Mouse (Mus musculus) bone marrow, adult 2 months (tissue): ENCODE data around the gene Nr3c2. TPM values are rescaled to one million over a fixed set of nuclear protein-coding genes. Genes with fewer than 3 reads are reported as not detected.

Experiments used
- H3K27ac ChIP-seq: fragments of 200-500 bp; 2 replicates; pipeline ENCODE4 v1.5.1; 2012; ENCODE audit warnings: low read depth, mild to moderate bottlenecking, control low read depth, inconsistent platforms, low read length; ENCODE audit not compliant: control insufficient read depth, poor library complexity, insufficient read depth
- H3K4me1 ChIP-seq: fragments of 200-500 bp; 2 replicates; pipeline ENCODE4 v1.6.1; 2011; ENCODE audit warnings: low read length; ENCODE audit not compliant: control insufficient read depth, insufficient read depth
- H3K4me3 ChIP-seq: fragments of 200-500 bp; replicated peaks from 2 replicates; pipeline ENCODE3; 2011; ENCODE audit warnings: mild to moderate bottlenecking, low read depth, low read length, control low read depth; ENCODE audit not compliant: control insufficient read depth
- CTCF ChIP-seq: fragments of 200-500 bp; IDR thresholded peaks from 2 replicates; pipeline ENCODE4 v1.5.1; 2011; ENCODE audit warnings: low read length, control low read depth; ENCODE audit not compliant: control insufficient read depth, insufficient read depth
- POLR2A ChIP-seq: fragments of 200-500 bp; IDR thresholded peaks from 2 replicates; pipeline ENCODE4 v1.6.1; 2011; ENCODE audit warnings: low read depth, mild to moderate bottlenecking, control low read depth, low read length, borderline replicate concordance; ENCODE audit not compliant: control insufficient read depth
- WGBS: fragments of 180-500 bp; shearing (Covaris S2); methylation state at CpG from one replicate; pipeline ENCODE4 v1.1.7; 2018; 5-methylcytosine and 5-hydroxymethylcytosine counted together
- polyA plus RNA-seq: library from polyadenylated mRNA; stranded (reverse); fragments of >200 nt; gene quantifications from 2 replicates; pipeline ENCODE4 v1.2.4, GENCODE M21; 2011; ENCODE audit warnings: low replicate concordance; ENCODE audit not compliant: missing spikeins, insufficient read depth, insufficient read length

Gene Nr3c2
- polyA plus RNA-seq, 1 experiment, result 0.62 TPM

DNA sequence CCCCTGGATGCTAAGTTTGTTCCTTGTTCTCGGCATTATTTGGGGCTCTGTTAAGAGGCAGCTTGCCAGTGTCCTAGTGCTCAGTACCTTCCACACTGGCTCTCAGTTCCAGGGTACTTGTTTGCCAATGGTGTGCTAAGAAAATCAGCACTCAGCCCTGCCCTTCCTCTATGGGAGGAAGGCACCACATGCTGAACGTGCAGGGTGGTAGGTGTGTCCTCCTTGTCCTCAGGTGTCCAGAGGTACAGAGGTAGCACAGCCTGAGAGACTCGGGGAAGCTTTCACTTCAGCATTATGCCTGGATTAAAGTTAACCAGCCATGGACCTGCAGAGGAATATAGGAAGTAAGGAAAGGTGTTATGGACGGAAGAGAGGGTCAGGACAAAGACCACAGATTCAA is 99.0 kb downstream of the Nr3c2 start:
- Histone ChIP-seq H3K27ac (no peak overlapping the region), H3K4me1 (no peaks in the 10 kb centered on the region), H3K4me3 (no peak overlapping the region)
- WGBS, result 65% methylated on average over 4 of the region's 4 CpGs
- TF ChIP-seq CTCF (no peak), POLR2A (no peak)

DNA sequence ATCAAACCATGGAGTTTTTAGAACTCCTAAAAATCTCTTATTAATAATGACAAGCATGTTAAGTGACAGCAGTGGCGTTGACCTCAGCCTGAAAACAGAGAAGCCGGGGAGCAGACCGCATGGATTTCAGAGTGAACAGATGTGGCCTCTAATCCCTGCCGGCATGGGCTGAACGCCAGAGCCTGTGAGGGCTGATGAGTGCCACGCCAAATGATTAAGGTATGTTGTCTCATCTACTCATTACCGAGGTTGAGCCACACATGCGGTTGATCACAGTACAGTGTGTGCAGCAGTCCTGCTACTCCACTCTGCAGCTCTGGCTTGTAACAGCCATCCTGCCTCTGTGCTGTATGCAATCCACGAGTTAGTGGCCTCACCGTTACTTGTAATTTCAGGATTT is 110.2 kb downstream of the Nr3c2 start:
- H3K4me1 ChIP-seq, result no peaks in the 10 kb centered on the region
- TF ChIP-seq POLR2A (no peak), CTCF (no peak)
- no peak overlapping the region for H3K27ac ChIP-seq
- WGBS, result 85% methylated on average over 10 of the region's 10 CpGs
- no peak overlapping the region for H3K4me3 ChIP-seq

DNA sequence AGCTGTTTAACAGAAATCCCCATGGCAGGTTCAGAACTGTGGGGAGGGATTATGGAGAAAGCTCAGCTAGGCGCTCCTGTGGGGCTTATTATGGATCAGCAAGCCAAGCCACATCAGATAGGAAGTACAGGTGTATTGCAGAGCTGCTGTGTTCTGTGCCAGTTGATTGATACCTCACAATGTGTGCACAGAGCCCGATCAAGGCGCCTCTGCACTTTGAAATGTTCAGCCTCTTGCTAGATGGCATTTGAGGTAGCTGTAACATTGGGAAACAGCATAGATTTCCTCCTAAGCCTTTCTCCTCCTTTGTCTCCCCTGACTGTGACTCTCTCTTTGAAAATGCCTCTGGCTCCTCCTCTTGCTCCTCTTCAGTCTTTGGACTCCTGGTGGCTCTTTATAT is 112.7 kb downstream of the Nr3c2 start:
- H3K4me3 ChIP-seq, result no peak overlapping the region
- WGBS, result 85% methylated on average over 3 of the region's 3 CpGs
- TF ChIP-seq POLR2A, result no peak
- TF ChIP-seq CTCF, result no peak
- no peaks in the 10 kb centered on the region for H3K4me1 ChIP-seq
- H3K27ac ChIP-seq, result no peak overlapping the region

DNA sequence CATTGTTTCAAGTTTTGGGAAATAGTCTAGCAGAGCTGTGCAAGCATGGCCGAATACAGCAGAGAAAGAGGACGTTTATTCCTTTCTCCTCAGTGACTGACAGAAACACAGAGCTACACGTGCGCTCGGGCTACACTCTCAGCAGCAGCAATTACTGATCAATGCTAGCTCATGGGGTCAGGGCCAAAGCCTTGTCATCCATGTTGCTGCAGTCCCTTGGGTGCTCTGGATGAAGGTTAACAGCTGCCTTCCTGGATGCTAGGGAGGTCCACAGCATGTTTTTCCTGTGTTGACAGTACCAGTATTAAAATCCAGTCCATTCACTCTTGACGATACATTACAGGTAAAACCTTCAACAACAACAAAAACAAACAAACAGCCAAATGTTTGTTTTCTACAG is 113.4 kb downstream of the Nr3c2 start:
- H3K4me1 ChIP-seq, result no peaks in the 10 kb centered on the region
- no peak overlapping the region for H3K4me3 ChIP-seq
- no peak for TF ChIP-seq POLR2A
- no peak for TF ChIP-seq CTCF
- WGBS, result 76% methylated on average over 6 of the region's 6 CpGs
- no peak overlapping the region for H3K27ac ChIP-seq

DNA sequence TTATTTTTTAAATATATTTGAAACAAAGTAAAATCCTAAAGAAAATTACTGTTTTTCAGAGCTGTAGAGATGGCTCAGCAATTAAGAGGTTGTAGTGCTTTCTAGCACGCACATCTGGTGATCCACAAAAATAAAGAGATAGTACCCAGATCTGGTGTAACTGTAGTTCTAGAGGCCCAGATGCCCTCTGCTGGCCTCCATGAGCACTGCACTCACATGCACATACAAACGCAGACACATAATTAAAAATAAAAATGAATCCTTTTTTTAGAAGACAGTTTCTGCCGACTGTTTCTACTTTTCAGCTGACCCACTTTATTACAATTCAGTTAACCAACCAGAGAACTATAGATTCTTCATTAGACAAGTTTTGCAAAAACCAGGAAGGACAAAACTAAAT is 117.5 kb downstream of the Nr3c2 start:
- no peak overlapping the region for H3K27ac ChIP-seq
- H3K4me3 ChIP-seq, result no peak overlapping the region
- no peaks in the 10 kb centered on the region for H3K4me1 ChIP-seq
- TF ChIP-seq CTCF (no peak), POLR2A (no peak)
- WGBS, result 86% methylated on average over 3 of the region's 3 CpGs

DNA sequence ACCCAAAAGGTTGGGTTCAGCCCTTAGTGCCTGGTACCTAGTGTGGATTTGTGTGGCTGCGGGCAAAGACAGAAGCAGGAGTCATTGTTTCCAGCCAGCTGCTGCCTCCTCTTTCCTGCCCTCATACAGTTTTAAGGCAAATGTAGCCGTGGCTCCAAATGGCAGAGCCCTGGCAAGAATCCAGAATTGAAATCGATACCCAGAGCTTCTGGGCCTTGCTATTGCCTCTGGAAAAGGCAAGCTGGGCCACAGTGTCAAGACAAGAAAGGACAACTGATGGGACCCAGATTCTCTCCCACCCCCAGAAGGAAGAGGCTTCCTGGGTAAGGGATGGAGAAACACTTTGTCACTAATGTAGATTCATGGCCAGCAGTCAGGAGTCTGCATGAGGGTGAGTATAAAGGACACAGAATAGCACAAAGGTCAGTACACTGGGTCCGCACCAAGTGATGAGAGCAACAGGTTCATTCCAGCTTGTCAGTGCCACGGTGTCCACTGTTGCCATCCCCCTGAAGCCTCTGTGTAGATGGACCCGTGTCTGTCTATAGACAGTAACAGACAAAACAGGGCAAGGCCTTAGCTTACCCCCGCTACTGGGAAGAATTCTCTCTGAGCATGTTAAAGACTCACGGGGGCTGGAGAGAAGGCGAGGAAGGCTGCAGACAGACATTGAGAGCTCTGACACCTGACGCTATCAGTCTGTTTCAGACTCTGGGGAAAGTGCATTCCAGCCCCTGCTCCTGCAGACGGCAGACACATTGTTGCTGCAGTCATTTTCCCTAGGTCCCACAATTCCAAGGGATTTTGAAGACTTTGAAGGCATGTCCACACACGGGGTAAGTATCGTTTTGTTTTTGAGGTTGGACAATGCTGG is 124.8 kb downstream of the Nr3c2 start:
- 80% methylated on average over 13 of the region's 13 CpGs for WGBS
- Histone ChIP-seq H3K4me1 (no peaks in the 10 kb centered on the region), H3K4me3 (no peak overlapping the region), H3K27ac (no peak overlapping the region)
- TF ChIP-seq CTCF (no peak), POLR2A (no peak)

DNA sequence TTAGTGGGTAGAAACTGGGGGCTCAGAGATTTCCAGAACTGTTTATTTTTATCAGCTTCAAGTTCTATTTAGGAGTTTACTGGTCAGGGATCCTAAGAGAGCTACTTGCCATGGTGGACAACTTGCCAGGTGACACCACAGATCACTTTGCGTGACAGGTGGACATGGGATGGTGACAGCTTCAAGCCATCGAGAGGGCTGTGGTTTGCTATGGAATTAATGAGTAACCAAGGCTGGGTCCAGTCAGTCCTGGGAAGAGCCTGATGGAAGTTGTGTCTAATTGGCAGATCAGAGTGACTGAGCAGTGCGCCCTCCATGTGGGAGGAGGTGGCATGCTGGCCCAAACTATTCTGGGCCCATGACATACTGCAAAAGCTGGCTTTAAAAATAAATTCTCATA is 132.0 kb downstream of the Nr3c2 start:
- no peaks in the 10 kb centered on the region for H3K4me1 ChIP-seq
- 85% methylated on average over 3 of the region's 3 CpGs for WGBS
- TF ChIP-seq CTCF (no peak), POLR2A (no peak)
- H3K27ac ChIP-seq, result no peak overlapping the region
- no peak overlapping the region for H3K4me3 ChIP-seq

DNA sequence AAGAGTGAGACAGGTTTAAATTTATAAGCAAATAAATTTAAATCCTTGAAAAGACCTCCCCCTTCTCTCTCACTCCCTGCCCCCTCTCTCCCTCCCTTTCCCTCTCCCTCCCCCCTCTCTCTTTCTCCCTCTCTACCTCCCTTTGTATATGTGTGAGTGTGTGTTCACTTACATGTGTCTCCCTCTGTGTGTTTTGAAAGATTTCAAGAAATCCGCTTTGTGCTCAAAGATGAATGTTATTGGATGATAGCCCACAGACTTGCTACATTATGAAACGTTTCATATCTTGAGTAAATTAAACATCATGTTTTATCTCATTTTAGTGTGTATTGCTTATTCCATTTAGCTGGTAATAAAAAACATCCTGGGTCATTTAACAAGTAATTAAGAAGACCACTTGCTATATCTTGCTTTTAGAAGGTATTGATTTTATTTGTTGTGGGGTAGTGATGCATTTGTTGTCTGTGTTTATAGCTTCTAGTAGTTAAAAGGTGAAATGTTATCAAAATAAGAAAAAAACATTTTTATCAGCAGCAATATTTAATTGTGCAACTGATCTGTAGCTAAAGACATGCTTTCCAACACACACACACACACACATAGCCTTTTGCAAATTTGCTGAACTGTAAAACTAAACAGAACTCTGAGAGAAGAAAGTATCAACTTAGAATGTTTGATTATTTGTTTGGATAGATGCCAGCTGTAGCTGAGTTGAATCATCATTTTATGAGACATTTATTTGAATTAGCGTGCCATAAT is 134.6 kb downstream of the Nr3c2 start:
- Histone ChIP-seq H3K4me3 (no peak overlapping the region), H3K4me1 (no peaks in the 10 kb centered on the region), H3K27ac (no peak overlapping the region)
- TF ChIP-seq CTCF, result no peak
- no peak for TF ChIP-seq POLR2A
- WGBS, result 72% methylated on average over 3 of the region's 3 CpGs

DNA sequence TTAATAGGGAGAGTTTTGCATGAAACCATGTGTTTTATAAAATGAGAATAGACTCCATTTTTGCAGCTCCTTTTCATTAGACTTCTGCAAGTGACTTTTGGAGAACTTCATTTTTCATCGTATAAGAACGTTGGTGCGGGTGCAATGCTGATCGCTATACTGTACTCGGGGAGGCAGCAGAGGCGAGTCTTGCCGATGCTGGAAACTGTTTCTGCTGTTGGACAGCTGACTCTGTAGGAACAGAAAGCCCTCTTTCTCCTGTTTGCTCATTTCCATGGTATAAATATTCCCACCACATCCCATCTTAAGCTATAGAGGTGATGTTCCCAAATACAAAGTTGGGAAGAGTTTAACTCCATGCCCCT is 135.2 kb downstream of the Nr3c2 start:
- Histone ChIP-seq H3K4me3 (no peak overlapping the region), H3K27ac (no peak overlapping the region), H3K4me1 (no peaks in the 10 kb centered on the region)
- TF ChIP-seq CTCF (no peak), POLR2A (no peak)
- 85% methylated on average over 7 of the region's 7 CpGs for WGBS
